Mouse (Mus musculus): ENCODE measurements around the gene Atp5l. TPM values are rescaled to one million over a fixed set of nuclear protein-coding genes. Genes with fewer than 3 reads are reported as not detected.

Gene Atp5l
- total RNA-seq, 1 experiment from 2014 or later = 118 TPM

DNA sequence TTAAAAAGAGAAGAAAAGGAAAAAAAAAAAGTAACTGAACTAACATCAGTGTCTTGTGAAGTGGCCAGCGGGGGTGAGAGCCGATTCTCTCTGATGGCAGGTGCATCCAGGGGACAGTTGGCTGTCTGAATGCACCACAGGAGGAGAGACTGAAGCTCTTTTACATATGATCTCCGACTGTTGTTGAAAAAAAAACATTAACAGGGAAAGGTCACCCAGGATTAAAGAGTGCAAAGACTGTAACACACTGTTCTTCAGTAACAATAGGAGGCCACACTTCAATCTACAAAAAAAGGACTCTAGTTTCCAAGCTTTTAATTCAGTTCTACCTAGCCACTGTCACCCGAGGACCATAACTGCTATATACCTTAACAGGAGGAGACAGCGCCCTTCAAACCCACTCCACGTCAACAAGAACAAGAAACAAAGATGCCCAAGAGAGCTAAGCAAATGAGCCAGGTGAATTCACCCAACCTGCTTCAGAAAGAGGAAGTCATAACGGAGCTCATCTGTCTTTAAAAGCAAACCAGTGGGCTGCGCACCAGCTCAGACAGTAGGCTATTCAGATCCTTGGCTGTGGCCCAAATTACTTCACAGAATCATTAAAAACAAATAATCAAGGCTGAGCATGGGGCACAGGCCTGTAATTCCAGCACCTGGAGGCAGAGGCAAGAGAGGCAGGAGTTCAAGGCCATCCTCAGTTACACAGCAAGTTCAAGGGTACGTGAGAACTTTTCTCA is 53.9 kb downstream of the Atp5l start:
- peak; percentile 34 for ATAC-seq (replicated peaks; ENCODE audit: low read depth, poor library complexity, severe bottlenecking)

Other genes starting within 250 kb of the Atp5l start
- gene Treh, start 247.5 kb downstream of the Atp5l start, total RNA-seq (2017) = not detected in 2 replicates
- 7.9 and 9.5 TPM in 2 replicates for gene Phldb1, start 185.5 kb downstream of the Atp5l start, total RNA-seq (2017)
- gene Arcn1, start 152.9 kb downstream of the Atp5l start, total RNA-seq (2017) = 167 and 196 TPM in 2 replicates
- gene Ift46, start 152.8 kb downstream of the Atp5l start, total RNA-seq (2017) = 26.1 and 37.7 TPM in 2 replicates
- 0.44 and 1.4 TPM in 2 replicates for gene Tmem25, start 121.4 kb downstream of the Atp5l start, total RNA-seq (2017)
- gene Ttc36, start 117.7 kb downstream of the Atp5l start, total RNA-seq (2017) = not detected in 2 replicates
- 19.9 and 21.1 TPM in 2 replicates for gene Kmt2a, start 39.4 kb downstream of the Atp5l start, total RNA-seq (2017)
- 33.7 and 52.3 TPM in 2 replicates for gene Ube4a, start 44.9 kb upstream of the Atp5l start, total RNA-seq (2017)
- gene Cd3g, start 59.7 kb upstream of the Atp5l start, total RNA-seq (2017) = 1.4 TPM in 1 of 2 replicates, not detected in the other
- 0.05 TPM in 1 of 2 replicates, not detected in the other for gene Cd3d, start 61.0 kb upstream of the Atp5l start, total RNA-seq (2017)
- gene Cd3e, start 88.9 kb upstream of the Atp5l start, total RNA-seq (2017) = not detected in 2 replicates
- not detected in 2 replicates for gene Mpzl2, start 119.1 kb upstream of the Atp5l start, total RNA-seq (2017)
- 0.27 and 1.0 TPM in 2 replicates for gene Mpzl3, start 134.4 kb upstream of the Atp5l start, total RNA-seq (2017)
- gene Jaml, start 158.4 kb upstream of the Atp5l start, total RNA-seq (2017) = 1.6 and 6.1 TPM in 2 replicates
- gene Scn2b, start 197.0 kb upstream of the Atp5l start, total RNA-seq (2017) = not detected in 2 replicates
- not detected in 2 replicates for gene Scn4b, start 217.7 kb upstream of the Atp5l start, total RNA-seq (2017)